Mouse (Mus musculus) midbrain, embryonic 15.5 days (tissue): Measurements from ENCODE around the gene Fgfr2. TPM values are rescaled to one million over a fixed set of nuclear protein-coding genes. Genes with fewer than 3 reads are reported as not detected.
A peak's percentile ranks its signal among the peaks of the same experiment; 100 is the strongest.
"Not testable (repeated sequence)": the region's sequence is repeated elsewhere in the genome, so short reads cannot be mapped to it uniquely, and the experiment has no call there.

Experiments used
- ATAC-seq: fragments of 200-750 bp; cut with Nextera tagmentation; replicated peaks from 2 replicates; pipeline ENCODE4 v1.8.0; 2017; ENCODE audit warnings: moderate TSS enrichment
- H3K27ac ChIP-seq: fragments of 300-500 bp; sonication (generic); 2 replicates; pipeline ENCODE4 v1.5.1; 2015; ENCODE audit warnings: mild to moderate bottlenecking, inconsistent platforms
- H3K27me3 ChIP-seq: fragments of 300-500 bp; sonication (generic); replicated peaks from 2 replicates; pipeline ENCODE4 v1.6.1; 2015; ENCODE audit warnings: inconsistent platforms
- H3K36me3 ChIP-seq: fragments of 300-500 bp; sonication (generic); replicated peaks from 2 replicates; pipeline ENCODE4 v1.6.1; 2015; ENCODE audit warnings: inconsistent platforms
- H3K4me1 ChIP-seq: fragments of 300-500 bp; sonication (generic); 2 replicates; pipeline ENCODE4 v1.6.1; 2015; ENCODE audit warnings: inconsistent platforms
- H3K4me2 ChIP-seq: fragments of 300-500 bp; sonication (generic); 2 replicates; pipeline ENCODE4 v1.6.1; 2015; ENCODE audit warnings: inconsistent platforms, mild to moderate bottlenecking, moderate library complexity
- H3K4me3 ChIP-seq: fragments of 300-500 bp; sonication (generic); 2 replicates; pipeline ENCODE4 v1.5.1; 2015; ENCODE audit warnings: mild to moderate bottlenecking, inconsistent platforms
- H3K9ac ChIP-seq: fragments of 300-500 bp; sonication (generic); 2 replicates; pipeline ENCODE4 v1.6.1; 2015; ENCODE audit warnings: mild to moderate bottlenecking, inconsistent platforms
- H3K9me3 ChIP-seq: fragments of 300-500 bp; sonication (generic); 2 replicates; pipeline ENCODE4 v1.6.1; 2016; ENCODE audit warnings: inconsistent platforms
- WGBS: fragments of 180-500 bp; shearing (Covaris S2); methylation state at CpG from one replicate; pipeline ENCODE4 v1.1.7; 2015; ENCODE audit warnings: mixed read lengths; 5-methylcytosine and 5-hydroxymethylcytosine counted together
- polyA plus RNA-seq: library from polyadenylated mRNA; unstranded; fragments of >200 nt; fragmentation: Nextera tagmentation; extraction: Ambion mirVana; gene quantifications from 2 replicates; pipeline ENCODE4 v1.2.1, GENCODE M21; 2015

Fgfr2 gene
- polyA plus RNA-seq, 1 experiment from 2014 or later = 23.3 TPM

- Histone ChIP-seq H3K27me3 (no peaks in the 10 kb centered on the region), H3K36me3 (no peaks in the 10 kb centered on the region), H3K27ac (no peak overlapping the region), H3K4me3 (no peak overlapping the region), H3K9ac (no peak overlapping the region), H3K4me1 (peaks cover 13% of the 10 kb centered on the region), H3K4me2 (no peak overlapping the region), H3K9me3 (no peaks in the 10 kb centered on the region)
- WGBS = 83% methylated on average over 4 of the region's 4 CpGs
- ATAC-seq = no peak
Observed at GRCm38 (mm10) chr7:130681798-130682197, 2441.4 kb downstream of the Fgfr2 start.

GRCm38 (mm10) chr7:130678414-130678813 lies 2444.7 kb downstream of the Fgfr2 start:
- Histone ChIP-seq H3K27ac (peak overlapping the region; percentile 61; the same call in 1 of the 2 replicates), H3K4me1 (peaks cover 13% of the 10 kb centered on the region)
- 89% methylated on average over 6 of the region's 6 CpGs for WGBS

GRCm38 (mm10) chr7:130677541-130678274 lies 2445.4 kb downstream of the Fgfr2 start:
- no peaks in the 10 kb centered on the region for H3K9me3 ChIP-seq
- H3K27me3 ChIP-seq = no peaks in the 10 kb centered on the region
- no peak overlapping the region for H3K9ac ChIP-seq
- ATAC-seq = no peak
- H3K27ac ChIP-seq = peak overlapping the region; percentile 61
- H3K36me3 ChIP-seq = no peaks in the 10 kb centered on the region
- H3K4me3 ChIP-seq = no peak overlapping the region
- H3K4me1 ChIP-seq = peaks cover 13% of the 10 kb centered on the region
- H3K4me2 ChIP-seq = no peak overlapping the region
- WGBS = 58% methylated on average over 12 of the region's 12 CpGs

More at GRCm38 (mm10) chr7:130678414-130678813, 2444.7 kb downstream of the Fgfr2 start:
- Histone ChIP-seq H3K36me3 (no peaks in the 10 kb centered on the region), H3K27me3 (no peaks in the 10 kb centered on the region), H3K4me3 (no peak overlapping the region), H3K9me3 (no peaks in the 10 kb centered on the region), H3K4me2 (no peak overlapping the region), H3K9ac (no peak overlapping the region)
- ATAC-seq = no peak

- no peak overlapping the region for H3K9ac ChIP-seq
- no peaks in the 10 kb centered on the region for H3K27me3 ChIP-seq
- H3K9me3 ChIP-seq = no peaks in the 10 kb centered on the region
- 47% methylated on average over 11 of the region's 11 CpGs for WGBS
- no peaks in the 10 kb centered on the region for H3K36me3 ChIP-seq
- no peak overlapping the region for H3K4me2 ChIP-seq
- peaks cover 13% of the 10 kb centered on the region for H3K4me1 ChIP-seq
- peak; percentile 75 for ATAC-seq
- H3K27ac ChIP-seq = peak overlapping the region; percentile 61
- H3K4me3 ChIP-seq = no peak overlapping the region
Observed at GRCm38 (mm10) chr7:130676885-130677540, 2446.1 kb downstream of the Fgfr2 start.

- no peak overlapping the region for H3K4me3 ChIP-seq
- no peaks in the 10 kb centered on the region for H3K27me3 ChIP-seq
- H3K36me3 ChIP-seq = no peaks in the 10 kb centered on the region
- H3K27ac ChIP-seq = no peak overlapping the region
- 79% methylated on average over 9 of the region's 9 CpGs for WGBS
- no peaks in the 10 kb centered on the region for H3K9me3 ChIP-seq
- H3K4me2 ChIP-seq = no peak overlapping the region
- ATAC-seq = no peak
- H3K9ac ChIP-seq = no peak overlapping the region
- H3K4me1 ChIP-seq = peaks cover 19% of the 10 kb centered on the region
Observed at GRCm38 (mm10) chr7:130674526-130674925, 2448.6 kb downstream of the Fgfr2 start.

- Histone ChIP-seq H3K27me3 (no peaks in the 10 kb centered on the region), H3K4me2 (no peak overlapping the region), H3K27ac (no peak overlapping the region), H3K9me3 (no peaks in the 10 kb centered on the region), H3K4me3 (no peak overlapping the region), H3K36me3 (no peaks in the 10 kb centered on the region), H3K4me1 (peaks cover 30% of the 10 kb centered on the region), H3K9ac (no peak overlapping the region)
- no peak; the same call in 1 of the 2 replicates for ATAC-seq
- 61% methylated on average over 9 of the region's 9 CpGs for whole genome bisulfite sequencing
Observed at GRCm38 (mm10) chr7:130673169-130674033, 2449.7 kb downstream of the Fgfr2 start.

- no peaks in the 10 kb centered on the region for H3K9me3 ChIP-seq
- no peak overlapping the region for H3K27ac ChIP-seq
- WGBS = 53% methylated on average over 6 of the region's 6 CpGs
- no peak overlapping the region for H3K4me2 ChIP-seq
- no peak overlapping the region for H3K9ac ChIP-seq
- no peaks in the 10 kb centered on the region for H3K36me3 ChIP-seq
- peaks cover 17% of the 10 kb centered on the region for H3K4me1 ChIP-seq
- H3K27me3 ChIP-seq = no peaks in the 10 kb centered on the region
- no peak for ATAC-seq
- H3K4me3 ChIP-seq = no peak overlapping the region
Observed at GRCm38 (mm10) chr7:130671301-130671700, 2451.8 kb downstream of the Fgfr2 start.

DNA sequence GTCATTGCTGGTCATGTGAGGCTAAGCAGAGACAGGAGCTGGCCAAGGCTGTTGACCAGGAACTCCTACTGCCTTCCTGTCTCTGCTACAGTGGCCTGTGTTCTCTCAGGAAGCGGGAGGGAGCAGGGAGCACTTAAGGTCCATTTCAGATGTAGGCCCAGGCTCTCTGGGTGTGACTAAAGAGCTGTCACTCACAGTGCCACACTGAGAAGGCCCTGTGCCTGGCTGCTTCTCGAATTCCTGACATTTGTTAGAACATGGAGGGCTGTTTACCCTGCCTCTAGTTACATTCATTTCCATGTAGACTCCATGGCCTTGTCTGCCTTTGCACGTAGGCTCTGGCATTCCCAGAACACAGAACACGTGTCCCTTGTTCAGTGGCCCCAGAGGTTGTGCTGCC lies 2452.8 kb downstream of the Fgfr2 start:
- WGBS = 86% methylated on average over 4 of the region's 4 CpGs
- Histone ChIP-seq H3K4me1 (peaks cover 17% of the 10 kb centered on the region), H3K27me3 (no peaks in the 10 kb centered on the region), H3K36me3 (no peaks in the 10 kb centered on the region), H3K4me2 (no peak overlapping the region), H3K4me3 (no peak overlapping the region), H3K9me3 (no peaks in the 10 kb centered on the region), H3K9ac (no peak overlapping the region), H3K27ac (0 out of 2 replicates have a peak overlapping the region, but pooled peaks have one; percentile 8)
- no peak for ATAC-seq

- H3K4me2 ChIP-seq = no peak overlapping the region
- no peak overlapping the region for H3K4me3 ChIP-seq
- no peak overlapping the region for H3K9ac ChIP-seq
- peaks cover 17% of the 10 kb centered on the region for H3K4me1 ChIP-seq
- ATAC-seq = peak; percentile 70; the same call in 1 of the 2 replicates
- peak overlapping the region; percentile 73 for H3K27ac ChIP-seq
- no peaks in the 10 kb centered on the region for H3K36me3 ChIP-seq
- H3K27me3 ChIP-seq = no peaks in the 10 kb centered on the region
- no peaks in the 10 kb centered on the region for H3K9me3 ChIP-seq
- 33% methylated on average over 8 of the region's 8 CpGs for WGBS
Observed at GRCm38 (mm10) chr7:130669370-130669881, 2453.7 kb downstream of the Fgfr2 start.

DNA sequence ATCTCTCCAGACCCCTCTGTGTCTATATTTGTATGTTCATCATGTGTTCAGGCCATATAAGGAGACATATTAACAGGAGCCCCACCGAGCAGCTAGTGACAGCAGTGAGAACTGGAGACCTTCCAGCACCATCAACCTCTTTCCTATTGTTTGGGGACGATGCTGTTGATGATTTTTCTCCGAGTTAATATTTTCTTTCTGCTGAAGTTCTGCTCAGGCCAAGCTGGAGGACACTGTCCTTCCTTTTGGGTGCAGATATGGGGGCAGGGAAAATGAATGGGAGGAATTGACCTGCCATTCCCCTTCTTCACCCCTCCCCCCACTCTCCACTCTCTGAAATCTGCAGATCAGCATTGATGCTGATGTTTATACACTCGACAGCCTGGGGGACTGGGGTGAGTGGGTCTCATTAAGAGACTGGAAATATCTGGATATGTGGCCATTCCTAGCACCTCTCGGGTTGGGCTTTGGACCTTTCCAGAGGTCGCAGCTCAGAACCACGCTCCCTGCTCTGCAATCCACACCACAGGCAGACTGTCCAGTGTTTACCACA lies 2454.3 kb downstream of the Fgfr2 start:
- ATAC-seq = peak; percentile 24; the same call in 1 of the 2 replicates
- Histone ChIP-seq H3K4me1 (peaks cover 17% of the 10 kb centered on the region), H3K36me3 (no peaks in the 10 kb centered on the region), H3K9ac (no peak overlapping the region), H3K27ac (peak overlapping the region; percentile 73), H3K27me3 (no peaks in the 10 kb centered on the region), H3K4me3 (no peak overlapping the region), H3K4me2 (no peak overlapping the region), H3K9me3 (no peaks in the 10 kb centered on the region)
- WGBS = 47% methylated on average over 7 of the region's 7 CpGs

GRCm38 (mm10) chr7:130668013-130668412 lies 2455.1 kb downstream of the Fgfr2 start:
- H3K9ac ChIP-seq, H3K4me3 ChIP-seq, H3K36me3 ChIP-seq, H3K27me3 ChIP-seq, ATAC-seq, H3K9me3 ChIP-seq, H3K4me2 ChIP-seq: not testable (repeated sequence)
- 86% methylated on average over 1 of the region's 1 CpGs for WGBS
- Histone ChIP-seq H3K27ac (peak overlapping the region; percentile 73; the same call in 1 of the 2 replicates), H3K4me1 (peaks cover 17% of the 10 kb centered on the region)
